Mouse (Mus musculus): Measurements from ENCODE around the gene Uqcr11. TPM values are rescaled to one million over a fixed set of nuclear protein-coding genes. Genes with fewer than 3 reads are reported as not detected.
A peak's percentile ranks its signal among the peaks of the same experiment; 100 is the strongest.

Uqcr11 gene
- total RNA-seq, 1 experiment from 2014 or later: 779 TPM

GRCm38 (mm10) chr10:80431570-80432386 lies 25.1 kb upstream of the Uqcr11 start:
- DNase-seq: no peak

GRCm38 (mm10) chr10:80430375-80430980 lies 23.8 kb upstream of the Uqcr11 start:
- no peak for DNase-seq

- DNase-seq: no peak
Measured at GRCm38 (mm10) chr10:80429800-80430199, 23.2 kb upstream of the Uqcr11 start.

GRCm38 (mm10) chr10:80425041-80425440 lies 18.4 kb upstream of the Uqcr11 start:
- DNase-seq: no peak

GRCm38 (mm10) chr10:80423562-80423961 lies 16.9 kb upstream of the Uqcr11 start:
- DNase-seq: no peak

- DNase-seq: peak; percentile 44
Measured at GRCm38 (mm10) chr10:80421651-80422472, 15.2 kb upstream of the Uqcr11 start.

- no peak for DNase-seq
Measured at GRCm38 (mm10) chr10:80421208-80421607, 14.6 kb upstream of the Uqcr11 start.

- no peak for DNase-seq
Measured at GRCm38 (mm10) chr10:80420729-80421128, 14.1 kb upstream of the Uqcr11 start.

- no peak for DNase-seq
Measured at GRCm38 (mm10) chr10:80419419-80419818, 12.8 kb upstream of the Uqcr11 start.

GRCm38 (mm10) chr10:80418311-80418710 lies 11.7 kb upstream of the Uqcr11 start:
- peak; percentile 71 for DNase-seq

GRCm38 (mm10) chr10:80417841-80418240 lies 11.2 kb upstream of the Uqcr11 start:
- DNase-seq: no peak

GRCm38 (mm10) chr10:80417371-80417770 lies 10.7 kb upstream of the Uqcr11 start:
- no peak for DNase-seq

GRCm38 (mm10) chr10:80415566-80415965 lies 8.9 kb upstream of the Uqcr11 start:
- DNase-seq: no peak

- peak; percentile 56 for DNase-seq
Measured at GRCm38 (mm10) chr10:80412656-80413541, 6.3 kb upstream of the Uqcr11 start.

- DNase-seq: no peak
Measured at GRCm38 (mm10) chr10:80407924-80408323, 1.3 kb upstream of the Uqcr11 start.

- DNase-seq: no peak
Measured at GRCm38 (mm10) chr10:80405481-80406173, 1.0 kb downstream of the Uqcr11 start.

- peak; percentile 74 for DNase-seq
Measured at GRCm38 (mm10) chr10:80403044-80403692, 3.5 kb downstream of the Uqcr11 start.

GRCm38 (mm10) chr10:80400704-80401161 lies 5.9 kb downstream of the Uqcr11 start:
- DNase-seq: no peak

- no peak for DNase-seq
Measured at GRCm38 (mm10) chr10:80399973-80400703, 6.5 kb downstream of the Uqcr11 start.

All from adrenal gland, postnatal 25 days (tissue).